In the genomic region with DNA sequence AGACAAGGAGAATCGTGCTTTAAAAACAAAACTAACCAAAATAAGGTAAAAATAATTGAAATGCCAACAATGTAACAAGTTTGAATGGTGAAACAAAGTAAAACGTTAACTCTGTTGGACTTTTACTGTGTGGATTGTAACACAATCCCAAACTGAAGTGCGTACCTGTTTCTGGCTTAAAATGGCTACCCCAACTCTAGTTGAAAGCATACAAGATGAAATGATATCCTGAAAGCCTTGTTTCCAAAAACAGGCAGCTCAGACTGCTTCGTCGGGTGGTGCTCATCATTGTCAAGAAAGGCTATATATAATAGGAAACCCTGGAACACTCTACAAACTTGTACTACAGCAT, we compare ENCODE assay signal across 8 mouse cellular contexts. TPM values are rescaled to one million over a fixed set of nuclear protein-coding genes. Genes with fewer than 3 reads are reported as not detected.
DNase-seq lines count a peak whose midpoint lies in the region; ATAC-seq and TF ChIP-seq lines count a peak whose summit lies in the region.
"Not testable (repeated sequence)": the region's sequence is repeated elsewhere in the genome, so short reads cannot be mapped to it uniquely, and the experiment has no call there.

No protein-coding gene starts in this region.

- H3K36me3 ChIP-seq in forebrain, embryonic 10.5 days (replicated peaks); heart, embryonic 13.5 days; limb, embryonic 12.5 days; lung, embryonic 15.5 days; midbrain, postnatal 0 days (ENCODE audit: insufficient read depth, low read length); stomach, postnatal 0 days (ENCODE audit: control insufficient read depth, insufficient read depth, low read length): not testable (repeated sequence)

- not testable (repeated sequence) for TF ChIP-seq CTCF in bone marrow macrophage, adult 2 months (IDR thresholded peaks at IDR 0.05; ENCODE audit: low read depth, low read length); midbrain, postnatal 0 days (IDR thresholded peaks at IDR 0.05); stomach, postnatal 0 days (IDR thresholded peaks at IDR 0.05; ENCODE audit: low read depth)

- 0% methylated on average over 2 of the region's 5 CpGs for WGBS in forebrain, embryonic 10.5 days
- 0% methylated on average over 2 of the region's 5 CpGs for WGBS in heart, embryonic 13.5 days
- 0% methylated on average over 2 of the region's 5 CpGs for WGBS in limb, embryonic 12.5 days
- WGBS in lung, embryonic 15.5 days: 0% methylated on average over 2 of the region's 5 CpGs
- whole genome bisulfite sequencing in midbrain, postnatal 0 days: 0% methylated on average over 2 of the region's 5 CpGs
- 0% methylated on average over 2 of the region's 5 CpGs for WGBS in stomach, postnatal 0 days

- not testable (repeated sequence) for TF ChIP-seq EP300 in stomach, postnatal 0 days (optimal IDR thresholded peaks at IDR 0.05)

- not testable (repeated sequence) for H3K9me3 ChIP-seq in forebrain, embryonic 10.5 days; heart, embryonic 13.5 days; limb, embryonic 12.5 days; lung, embryonic 15.5 days; midbrain, postnatal 0 days (ENCODE audit: low read length); stomach, postnatal 0 days (ENCODE audit: control insufficient read depth, low read length)

- H3K4me2 ChIP-seq in heart, embryonic 13.5 days: peak overlapping the region; percentile 78
- H3K4me2 ChIP-seq in limb, embryonic 12.5 days: peak overlapping the region; percentile 73
- H3K4me2 ChIP-seq in lung, embryonic 15.5 days: peak overlapping the region; percentile 71
- H3K4me2 ChIP-seq in midbrain, postnatal 0 days (ENCODE audit: low read depth, low read length, poor library complexity, severe bottlenecking): peak overlapping the region; percentile 70; the same call in 1 of the 2 replicates
- peak overlapping the region; percentile 51 for H3K4me2 ChIP-seq in stomach, postnatal 0 days (replicated peaks; ENCODE audit: low read depth)

- not testable (repeated sequence) for TF ChIP-seq POLR2A in bone marrow macrophage, adult 2 months (IDR thresholded peaks at IDR 0.05; ENCODE audit: borderline replicate concordance, low read depth, low read length)

- H3K4me3 ChIP-seq in bone marrow macrophage, adult 2 months (ENCODE audit: insufficient read depth, low read length): peak overlapping the region; percentile 56
- peak overlapping the region; percentile 54 for H3K4me3 ChIP-seq in forebrain, embryonic 10.5 days
- H3K4me3 ChIP-seq in heart, embryonic 13.5 days: peak overlapping the region; percentile 53
- peak overlapping the region; percentile 43 for H3K4me3 ChIP-seq in limb, embryonic 12.5 days (replicated peaks)
- peak overlapping the region; percentile 43 for H3K4me3 ChIP-seq in lung, embryonic 15.5 days
- peak overlapping the region; percentile 42 for H3K4me3 ChIP-seq in midbrain, postnatal 0 days (ENCODE audit: low read depth, low read length)
- H3K4me3 ChIP-seq in stomach, postnatal 0 days (ENCODE audit: low read depth, low read length): peak overlapping the region; percentile 42

- peak overlapping the region; percentile 80 for H3K9ac ChIP-seq in heart, embryonic 13.5 days
- peak overlapping the region; percentile 59 for H3K9ac ChIP-seq in limb, embryonic 12.5 days (replicated peaks)
- H3K9ac ChIP-seq in lung, embryonic 15.5 days: peak overlapping the region; percentile 47; the same call in 1 of the 2 replicates
- H3K9ac ChIP-seq in midbrain, postnatal 0 days (replicated peaks; ENCODE audit: low read length, poor library complexity, severe bottlenecking); stomach, postnatal 0 days (ENCODE audit: low read length): not testable (repeated sequence)

- H3K27ac ChIP-seq in bone marrow macrophage, adult 2 months (ENCODE audit: insufficient read depth, low read depth, low read length): peak overlapping the region; percentile 76
- H3K27ac ChIP-seq in forebrain, embryonic 10.5 days: peak overlapping the region; percentile 98
- peak overlapping the region; percentile 94 for H3K27ac ChIP-seq in heart, embryonic 13.5 days (replicated peaks)
- peak overlapping the region; percentile 98 for H3K27ac ChIP-seq in limb, embryonic 12.5 days
- peak overlapping the region; percentile 98 for H3K27ac ChIP-seq in lung, embryonic 15.5 days
- not testable (repeated sequence) for H3K27ac ChIP-seq in midbrain, postnatal 0 days (ENCODE audit: low read depth, low read length)
- 0 out of 2 replicates have a peak overlapping the region, but pooled peaks have one; percentile 97 for H3K27ac ChIP-seq in stomach, postnatal 0 days (replicated peaks)

- DNase-seq in forebrain, embryonic 10.5 days (ENCODE audit: extremely low spot score, low spot score); midbrain, postnatal 0 days (ENCODE audit: low spot score); stomach, postnatal 0 days (ENCODE audit: low spot score): not testable (repeated sequence)

- ATAC-seq in heart, embryonic 13.5 days (ENCODE audit: extremely low read depth, insufficient number of reproducible peaks, low FRiP score, low TSS enrichment); limb, embryonic 12.5 days (ENCODE audit: insufficient number of reproducible peaks, insufficient read depth, low FRiP score, low TSS enrichment, low read depth); lung, embryonic 15.5 days (ENCODE audit: borderline replicate concordance, extremely low read depth, low FRiP score, low TSS enrichment); midbrain, postnatal 0 days (ENCODE audit: low FRiP score); stomach, postnatal 0 days (ENCODE audit: low FRiP score, low TSS enrichment): not testable (repeated sequence)
- ATAC-seq in inflammation-experienced regulatory T-cells, adult 6 months: peak; percentile 2

- H3K4me1 ChIP-seq in bone marrow macrophage, adult 2 months (ENCODE audit: control insufficient read depth, insufficient read depth, low read length): peaks cover 26% of the 10 kb centered on the region
- H3K4me1 ChIP-seq in forebrain, embryonic 10.5 days: peaks cover 16% of the 10 kb centered on the region
- not testable (repeated sequence) for H3K4me1 ChIP-seq in heart, embryonic 13.5 days; limb, embryonic 12.5 days (replicated peaks); midbrain, postnatal 0 days (ENCODE audit: insufficient read depth, low read length); stomach, postnatal 0 days (replicated peaks; ENCODE audit: control insufficient read depth, insufficient read depth)
- H3K4me1 ChIP-seq in lung, embryonic 15.5 days: peaks cover 10% of the 10 kb centered on the region; the same call in 1 of the 2 replicates

- H3K27me3 ChIP-seq in forebrain, embryonic 10.5 days (ENCODE audit: poor library complexity, severe bottlenecking); heart, embryonic 13.5 days (replicated peaks); limb, embryonic 12.5 days; lung, embryonic 15.5 days; midbrain, postnatal 0 days (ENCODE audit: insufficient read depth, low read length); stomach, postnatal 0 days (ENCODE audit: control insufficient read depth, insufficient read depth, low read length): not testable (repeated sequence)

RNA-seq across cellular contexts. Expression of gene Hist1h3e, which starts 0.7 kb away (rescaled TPM):
- 1.5 and 3.6 TPM in 2 replicates for polyA plus RNA-seq in bone marrow macrophage, adult 2 months (2012; ENCODE audit: insufficient read depth, insufficient read length, missing spikeins)
- polyA plus RNA-seq in forebrain, embryonic 10.5 days (2016; fragmentation: Nextera tagmentation; extraction: Ambion mirVana): 6.1 and 6.7 TPM in 2 replicates
- 1.5 and 2.2 TPM in 2 replicates for polyA plus RNA-seq in heart, embryonic 13.5 days (2015; fragmentation: Nextera tagmentation; extraction: Ambion mirVana)
- 1 to 10 TPM in 2 of 3 experiments, under 1 TPM in 1; 0.89 to 4.0 (median 4.0) TPM for polyA plus RNA-seq in inflammation-experienced regulatory T-cells, adult 6 months (2017; shearing (Covaris generic))
- polyA plus RNA-seq in limb, embryonic 12.5 days (2016; fragmentation: Nextera tagmentation; extraction: Ambion mirVana): 11.1 and 12.8 TPM in 2 replicates
- polyA plus RNA-seq in lung, embryonic 15.5 days (2015; fragmentation: Nextera tagmentation; extraction: Ambion mirVana): 7.1 and 7.9 TPM in 2 replicates
- 203 and 384 TPM in 2 replicates for total RNA-seq in midbrain, postnatal 0 days (2014; rRNA removed)
- polyA plus RNA-seq in midbrain, postnatal 0 days (2015; fragmentation: Nextera tagmentation; extraction: Ambion mirVana): 1.2 and 1.9 TPM in 2 replicates
- 1.6 and 3.3 TPM in 2 replicates for polyA plus RNA-seq in stomach, postnatal 0 days (2015; fragmentation: Nextera tagmentation; extraction: Ambion mirVana)

RNA-seq across cellular contexts. Expression of gene Hist1h1d, which starts 8.4 kb away (rescaled TPM):
- 0.11 and 0.39 TPM in 2 replicates for polyA plus RNA-seq in bone marrow macrophage, adult 2 months (2012; ENCODE audit: insufficient read depth, insufficient read length, missing spikeins)
- 0.58 and 0.60 TPM in 2 replicates for polyA plus RNA-seq in forebrain, embryonic 10.5 days (2016; fragmentation: Nextera tagmentation; extraction: Ambion mirVana)
- 0.23 and 0.29 TPM in 2 replicates for polyA plus RNA-seq in heart, embryonic 13.5 days (2015; fragmentation: Nextera tagmentation; extraction: Ambion mirVana)
- polyA plus RNA-seq in inflammation-experienced regulatory T-cells, adult 6 months (2017; shearing (Covaris generic)): under 1 TPM; 0.20 to 0.36 (median 0.34) TPM
- polyA plus RNA-seq in limb, embryonic 12.5 days (2016; fragmentation: Nextera tagmentation; extraction: Ambion mirVana): 0.58 and 0.80 TPM in 2 replicates
- 0.78 and 0.86 TPM in 2 replicates for polyA plus RNA-seq in lung, embryonic 15.5 days (2015; fragmentation: Nextera tagmentation; extraction: Ambion mirVana)
- 21.3 and 23.4 TPM in 2 replicates for total RNA-seq in midbrain, postnatal 0 days (2014; rRNA removed)
- polyA plus RNA-seq in midbrain, postnatal 0 days (2015; fragmentation: Nextera tagmentation; extraction: Ambion mirVana): 0.04 and 0.07 TPM in 2 replicates
- polyA plus RNA-seq in stomach, postnatal 0 days (2015; fragmentation: Nextera tagmentation; extraction: Ambion mirVana): 0.22 and 0.34 TPM in 2 replicates

RNA-seq across cellular contexts. Expression of gene Hist1h2ae, which starts 9.5 kb away (rescaled TPM):
- polyA plus RNA-seq in bone marrow macrophage, adult 2 months (2012; ENCODE audit: insufficient read depth, insufficient read length, missing spikeins): 1.7 TPM in 1 of 2 replicates, not detected in the other
- polyA plus RNA-seq in forebrain, embryonic 10.5 days (2016; fragmentation: Nextera tagmentation; extraction: Ambion mirVana): 102 and 105 TPM in 2 replicates
- polyA plus RNA-seq in heart, embryonic 13.5 days (2015; fragmentation: Nextera tagmentation; extraction: Ambion mirVana): 33.5 and 42.7 TPM in 2 replicates
- 100 to 1,000 TPM in 1 of 3 experiments, 10 to 100 TPM in 1, 1 to 10 TPM in 1; 5.9 to 223 (median 14.6) TPM for polyA plus RNA-seq in inflammation-experienced regulatory T-cells, adult 6 months (2017; shearing (Covaris generic))
- 153 and 213 TPM in 2 replicates for polyA plus RNA-seq in limb, embryonic 12.5 days (2016; fragmentation: Nextera tagmentation; extraction: Ambion mirVana)
- polyA plus RNA-seq in lung, embryonic 15.5 days (2015; fragmentation: Nextera tagmentation; extraction: Ambion mirVana): 143 and 164 TPM in 2 replicates
- 76.7 and 98.8 TPM in 2 replicates for total RNA-seq in midbrain, postnatal 0 days (2014; rRNA removed)
- polyA plus RNA-seq in midbrain, postnatal 0 days (2015; fragmentation: Nextera tagmentation; extraction: Ambion mirVana): 4.5 and 5.9 TPM in 2 replicates
- 15.3 and 29.5 TPM in 2 replicates for polyA plus RNA-seq in stomach, postnatal 0 days (2015; fragmentation: Nextera tagmentation; extraction: Ambion mirVana)

RNA-seq across cellular contexts. Expression of gene Hist1h2bg, which starts 9.7 kb away (rescaled TPM):
- 9.8 and 11.9 TPM in 2 replicates for polyA plus RNA-seq in bone marrow macrophage, adult 2 months (2012; ENCODE audit: insufficient read depth, insufficient read length, missing spikeins)
- polyA plus RNA-seq in forebrain, embryonic 10.5 days (2016; fragmentation: Nextera tagmentation; extraction: Ambion mirVana): 6.4 and 6.7 TPM in 2 replicates
- 3.9 and 4.2 TPM in 2 replicates for polyA plus RNA-seq in heart, embryonic 13.5 days (2015; fragmentation: Nextera tagmentation; extraction: Ambion mirVana)
- 10 to 100 TPM in 1 of 3 experiments, 1 to 10 TPM in 2; 2.4 to 13.2 (median 9.8) TPM for polyA plus RNA-seq in inflammation-experienced regulatory T-cells, adult 6 months (2017; shearing (Covaris generic))
- 16.5 and 25.4 TPM in 2 replicates for polyA plus RNA-seq in limb, embryonic 12.5 days (2016; fragmentation: Nextera tagmentation; extraction: Ambion mirVana)
- polyA plus RNA-seq in lung, embryonic 15.5 days (2015; fragmentation: Nextera tagmentation; extraction: Ambion mirVana): 14.5 and 17.7 TPM in 2 replicates
- 248 and 572 TPM in 2 replicates for total RNA-seq in midbrain, postnatal 0 days (2014; rRNA removed)
- polyA plus RNA-seq in midbrain, postnatal 0 days (2015; fragmentation: Nextera tagmentation; extraction: Ambion mirVana): 2.8 and 4.5 TPM in 2 replicates
- polyA plus RNA-seq in stomach, postnatal 0 days (2015; fragmentation: Nextera tagmentation; extraction: Ambion mirVana): 4.9 and 10.5 TPM in 2 replicates

RNA-seq across cellular contexts. Expression of gene Hist1h4f, which starts 10.1 kb away (rescaled TPM):
- polyA plus RNA-seq in bone marrow macrophage, adult 2 months (2012; ENCODE audit: insufficient read depth, insufficient read length, missing spikeins): 4.7 TPM in 1 of 2 replicates, not detected in the other
- 0.53 and 0.60 TPM in 2 replicates for polyA plus RNA-seq in forebrain, embryonic 10.5 days (2016; fragmentation: Nextera tagmentation; extraction: Ambion mirVana)
- polyA plus RNA-seq in heart, embryonic 13.5 days (2015; fragmentation: Nextera tagmentation; extraction: Ambion mirVana): not detected in 2 replicates
- polyA plus RNA-seq in inflammation-experienced regulatory T-cells, adult 6 months (2017; shearing (Covaris generic)): 1 to 10 TPM in 1 of 3 experiments, not detected in 2; 3.2 TPM
- 2.7 and 3.6 TPM in 2 replicates for polyA plus RNA-seq in limb, embryonic 12.5 days (2016; fragmentation: Nextera tagmentation; extraction: Ambion mirVana)
- polyA plus RNA-seq in lung, embryonic 15.5 days (2015; fragmentation: Nextera tagmentation; extraction: Ambion mirVana): 1.7 and 2.1 TPM in 2 replicates
- 684 and 753 TPM in 2 replicates for total RNA-seq in midbrain, postnatal 0 days (2014; rRNA removed)
- not detected in 2 replicates for polyA plus RNA-seq in midbrain, postnatal 0 days (2015; fragmentation: Nextera tagmentation; extraction: Ambion mirVana)
- polyA plus RNA-seq in stomach, postnatal 0 days (2015; fragmentation: Nextera tagmentation; extraction: Ambion mirVana): 0.38 TPM in 1 of 2 replicates, not detected in the other
